Mouse (Mus musculus): Measurements from ENCODE around the gene Ddx23. TPM values are rescaled to one million over a fixed set of nuclear protein-coding genes. Genes with fewer than 3 reads are reported as not detected.

Gene Ddx23
- total RNA-seq, 2 experiments from 2014 or later = 62.5 to 68.6 TPM

- DNase-seq = no peak
- intact Hi-C loops (cut with DNase I) = no loop called here
These were observed 13.0 kb upstream of the Ddx23 start for GRCm38 (mm10) chr15:98675634-98676250.

- intact Hi-C loops (cut with DNase I) = no loop called here
- no peak for DNase-seq
These were observed 12.4 kb upstream of the Ddx23 start for GRCm38 (mm10) chr15:98674994-98675545.

GRCm38 (mm10) chr15:98674284-98674993, 11.7 kb upstream of the Ddx23 start:
- DNase-seq = peak; percentile 39
- intact Hi-C loops (cut with DNase I) = no loop called here

- DNase-seq = no peak
- intact Hi-C loops (cut with DNase I) = no loop called here
These were observed 11.0 kb upstream of the Ddx23 start for GRCm38 (mm10) chr15:98673732-98674131.

- no peak for DNase-seq
- intact Hi-C loops (cut with DNase I) = no loop called here
These were observed 9.9 kb upstream of the Ddx23 start for GRCm38 (mm10) chr15:98672592-98672991.

- intact Hi-C loops (cut with DNase I) = loop anchor here (5.0 kb wide), 2 partner anchors 33 to 133 kb away; no protein-coding TSS in a partner anchor
- no peak for DNase-seq
These were observed 1.6 kb upstream of the Ddx23 start for GRCm38 (mm10) chr15:98664042-98664907.

GRCm38 (mm10) chr15:98662198-98662566, 512 bp downstream of the Ddx23 start:
- intact Hi-C loops (cut with DNase I) = loop anchor here (5.0 kb wide), 2 partner anchors 35 to 135 kb away; no protein-coding TSS in a partner anchor
- no peak for DNase-seq

- no peak for DNase-seq
- intact Hi-C loops (cut with DNase I) = no loop called here
These were observed 5.5 kb downstream of the Ddx23 start for GRCm38 (mm10) chr15:98656982-98657751.

GRCm38 (mm10) chr15:98652174-98652573, 10.5 kb downstream of the Ddx23 start:
- no peak for DNase-seq
- intact Hi-C loops (cut with DNase I) = no loop called here

GRCm38 (mm10) chr15:98651431-98651830, 11.3 kb downstream of the Ddx23 start:
- no peak for DNase-seq
- intact Hi-C loops (cut with DNase I) = no loop called here

- no peak for DNase-seq
- intact Hi-C loops (cut with DNase I) = no loop called here
These were observed 14.6 kb downstream of the Ddx23 start for GRCm38 (mm10) chr15:98648071-98648470.

- intact Hi-C loops (cut with DNase I) = no loop called here
- no peak for DNase-seq
These were observed 15.4 kb downstream of the Ddx23 start for GRCm38 (mm10) chr15:98647308-98647707.

- intact Hi-C loops (cut with DNase I) = no loop called here
- no peak for DNase-seq
These were observed 16.0 kb downstream of the Ddx23 start for GRCm38 (mm10) chr15:98646737-98647136.

- intact Hi-C loops (cut with DNase I) = no loop called here
- DNase-seq = no peak
These were observed 17.4 kb downstream of the Ddx23 start for GRCm38 (mm10) chr15:98645057-98646026.

GRCm38 (mm10) chr15:98644406-98644805, 18.3 kb downstream of the Ddx23 start:
- intact Hi-C loops (cut with DNase I) = no loop called here

GRCm38 (mm10) chr15:98640157-98640556, 22.5 kb downstream of the Ddx23 start:
- DNase-seq = no peak
- intact Hi-C loops (cut with DNase I) = no loop called here

More at GRCm38 (mm10) chr15:98644406-98644805, 18.3 kb downstream of the Ddx23 start:
- no peak for DNase-seq

GRCm38 (mm10) chr15:98637155-98637554, 25.5 kb downstream of the Ddx23 start:
- intact Hi-C loops (cut with DNase I) = no loop called here

GRCm38 (mm10) chr15:98636517-98636916, 26.2 kb downstream of the Ddx23 start:
- intact Hi-C loops (cut with DNase I) = no loop called here
- peak; percentile 81 for DNase-seq

More at GRCm38 (mm10) chr15:98637155-98637554, 25.5 kb downstream of the Ddx23 start:
- DNase-seq = no peak

- DNase-seq = peak; percentile 39
- intact Hi-C loops (cut with DNase I) = no loop called here
These were observed 27.3 kb downstream of the Ddx23 start for GRCm38 (mm10) chr15:98635291-98635841.
